Mouse (Mus musculus): Measurements from ENCODE around the gene Pitpnm1. TPM values are rescaled to one million over a fixed set of nuclear protein-coding genes. Genes with fewer than 3 reads are reported as not detected.

The Pitpnm1 gene
- total and polyA plus RNA-seq, 3 experiments = 15.9 to 43.8 (median 34.7) TPM

- dilution Hi-C loops (cut with MboI; ENCODE audit: extremely low pct_ligation_motif_present, extremely low pct_unique_long_range_greater_than_20kb, low sequenced_read_pairs) = no loop called here
These were observed 17.2 kb downstream of the Pitpnm1 start for GRCm38 (mm10) chr19:4117006-4117405.

GRCm38 (mm10) chr19:4118350-4118749 is 18.6 kb downstream of the Pitpnm1 start:
- Histone ChIP-seq H3K27ac (ENCODE audit: insufficient read depth, low read depth) (no peak overlapping the region), H3K9me3 (replicated peaks; ENCODE audit: low read length) (no peaks in the 10 kb centered on the region), H3K4me3 (replicated peaks in 1 of 3; ENCODE audit: low read depth in 2 of 3, low read length in 2 of 3, poor library complexity in 1 of 3) (no peak overlapping the region), H3K4me1 (ENCODE audit: control insufficient read depth in 1 of 2, insufficient read depth in 2 of 2) (peaks cover 20 to 73% of the 10 kb centered on the region in 2 experiments), H3K27me3 (replicated peaks) (no peaks in the 10 kb centered on the region), H3K36me3 (replicated peaks in 1 of 2; ENCODE audit: control insufficient read depth in 1 of 2, insufficient read depth in 1 of 2, low read length in 1 of 2) (peaks cover 37 to 57% of the 10 kb centered on the region in 2 experiments), H3K79me2 (replicated peaks; ENCODE audit: control insufficient read depth, extremely low read depth, insufficient read depth, poor library complexity, severe bottlenecking) (0 out of 2 replicates have a peak, but pooled peaks cover 2% of the 10 kb centered on the region), H3K9ac (ENCODE audit: insufficient read depth, low read depth) (no peak overlapping the region), H3K4me2 (ENCODE audit: insufficient read depth, low read depth, poor library complexity, severe bottlenecking) (no peak overlapping the region)
- DNase-seq (ENCODE audit: extremely low read depth) = no peak
- no peak for TF ChIP-seq POLR2A (IDR thresholded peaks at IDR 0.05; ENCODE audit: low read depth, low read length)
- TF ChIP-seq JUN (IDR thresholded peaks at IDR 0.05; ENCODE audit: insufficient read depth, low read depth, low read length) = no peak
- no peak for TF ChIP-seq MEF2A (IDR thresholded peaks at IDR 0.05; ENCODE audit: borderline replicate concordance, low read depth, low read length)
- no peak for TF ChIP-seq CHD2 (IDR thresholded peaks at IDR 0.05; ENCODE audit: low read length)
- no peak for TF ChIP-seq MAZ (IDR thresholded peaks at IDR 0.05; ENCODE audit: low read depth, low read length)
- TF ChIP-seq CTCF (conservative IDR thresholded peaks at IDR 0.05 in 1 of 2, IDR thresholded peaks at IDR 0.05 in 1 of 2; ENCODE audit: low read depth in 2 of 2, low read length in 2 of 2) = no peak
- TF ChIP-seq USF2 (conservative IDR thresholded peaks at IDR 0.05; ENCODE audit: low read depth, low read length) = no peak
- no peak for TF ChIP-seq ZC3H11A (IDR thresholded peaks at IDR 0.05; ENCODE audit: low read depth, low read length)
- TF ChIP-seq RCOR1 (conservative IDR thresholded peaks at IDR 0.05; ENCODE audit: low read depth, low read length) = no peak
- TF ChIP-seq NELFE (IDR thresholded peaks at IDR 0.05; ENCODE audit: low read depth, low read length) = no peak
- TF ChIP-seq IRF4 (IDR thresholded peaks at IDR 0.05; ENCODE audit: low read depth, low read length) = no peak
- no peak for TF ChIP-seq SIN3A (IDR thresholded peaks at IDR 0.05; ENCODE audit: low read length)
- TF ChIP-seq NRF1 (IDR thresholded peaks at IDR 0.05; ENCODE audit: low read depth, low read length) = no peak
- no peak for TF ChIP-seq UBTF (IDR thresholded peaks at IDR 0.05; ENCODE audit: low read depth, low read length)
- no peak for TF ChIP-seq BHLHE40 (IDR thresholded peaks at IDR 0.05; ENCODE audit: low read depth, low read length)
- no peak for TF ChIP-seq EP300 (IDR thresholded peaks at IDR 0.05; ENCODE audit: low read length)
- no peak for TF ChIP-seq ZKSCAN1 (IDR thresholded peaks at IDR 0.05; ENCODE audit: borderline replicate concordance, low read depth, low read length)
- in situ Hi-C loops (cut with MboI; ENCODE audit: low pct_ligation_motif_present, low pct_unique_long_range_greater_than_20kb, low sequenced_read_pairs) = no loop called here
- dilution Hi-C loops (cut with MboI; ENCODE audit: extremely low pct_ligation_motif_present, extremely low pct_unique_long_range_greater_than_20kb, low sequenced_read_pairs) = no loop called here

More at GRCm38 (mm10) chr19:4117006-4117405, 17.2 kb downstream of the Pitpnm1 start:
- peaks cover 51 to 70% of the 10 kb centered on the region in 2 experiments for H3K36me3 ChIP-seq (replicated peaks in 1 of 2; ENCODE audit: control insufficient read depth in 1 of 2, insufficient read depth in 1 of 2, low read length in 1 of 2)
- TF ChIP-seq TCF12 (IDR thresholded peaks at IDR 0.05; ENCODE audit: low read depth, low read length) (no peak), POLR2A (IDR thresholded peaks at IDR 0.05; ENCODE audit: low read depth, low read length) (no peak), MAX (IDR thresholded peaks at IDR 0.05; ENCODE audit: low read length) (no peak), ZMIZ1 (IDR thresholded peaks at IDR 0.05; ENCODE audit: low read depth, low read length) (no peak), ZNF384 (IDR thresholded peaks at IDR 0.05; ENCODE audit: low read depth, low read length) (no peak), SIN3A (IDR thresholded peaks at IDR 0.05; ENCODE audit: low read length) (no peak), CHD1 (IDR thresholded peaks at IDR 0.05; ENCODE audit: low read depth, low read length) (no peak), MXI1 (IDR thresholded peaks at IDR 0.05; ENCODE audit: low read depth, low read length) (no peak), MAFK (IDR thresholded peaks at IDR 0.05; ENCODE audit: insufficient replicate concordance, low read length) (no peak), RCOR1 (conservative IDR thresholded peaks at IDR 0.05; ENCODE audit: low read depth, low read length) (no peak)
- H3K4me3 ChIP-seq (replicated peaks in 1 of 3; ENCODE audit: low read depth in 2 of 3, low read length in 2 of 3, poor library complexity in 1 of 3) = no peak overlapping the region
- in situ Hi-C loops (cut with MboI; ENCODE audit: low pct_ligation_motif_present, low pct_unique_long_range_greater_than_20kb, low sequenced_read_pairs) = no loop called here
- DNase-seq (ENCODE audit: extremely low read depth) = no peak
- H3K9me3 ChIP-seq (replicated peaks; ENCODE audit: low read length) = no peaks in the 10 kb centered on the region
- no peak overlapping the region for H3K4me2 ChIP-seq (ENCODE audit: insufficient read depth, low read depth, poor library complexity, severe bottlenecking)
- no peak overlapping the region for H3K9ac ChIP-seq (ENCODE audit: insufficient read depth, low read depth)
- peaks cover 24 to 73% of the 10 kb centered on the region in 2 experiments for H3K4me1 ChIP-seq (ENCODE audit: control insufficient read depth in 1 of 2, insufficient read depth in 2 of 2)
- no peaks in the 10 kb centered on the region for H3K27me3 ChIP-seq (replicated peaks)
- H3K27ac ChIP-seq (ENCODE audit: insufficient read depth, low read depth) = no peak overlapping the region
- H3K79me2 ChIP-seq (replicated peaks; ENCODE audit: control insufficient read depth, extremely low read depth, insufficient read depth, poor library complexity, severe bottlenecking) = 0 out of 2 replicates have a peak, but pooled peaks cover 2% of the 10 kb centered on the region
